Mouse (Mus musculus) 416B (cell line): ENCODE results near the gene Krt18.
"Not testable (repeated sequence)": the region's sequence is repeated elsewhere in the genome, so short reads cannot be mapped to it uniquely, and the experiment has no call there.

Experiments
- DNase-seq: peaks from one replicate; pipeline ENCODE4 v3.0.0; 2011; ENCODE audit warnings: low read depth

Gene Krt18

DNA sequence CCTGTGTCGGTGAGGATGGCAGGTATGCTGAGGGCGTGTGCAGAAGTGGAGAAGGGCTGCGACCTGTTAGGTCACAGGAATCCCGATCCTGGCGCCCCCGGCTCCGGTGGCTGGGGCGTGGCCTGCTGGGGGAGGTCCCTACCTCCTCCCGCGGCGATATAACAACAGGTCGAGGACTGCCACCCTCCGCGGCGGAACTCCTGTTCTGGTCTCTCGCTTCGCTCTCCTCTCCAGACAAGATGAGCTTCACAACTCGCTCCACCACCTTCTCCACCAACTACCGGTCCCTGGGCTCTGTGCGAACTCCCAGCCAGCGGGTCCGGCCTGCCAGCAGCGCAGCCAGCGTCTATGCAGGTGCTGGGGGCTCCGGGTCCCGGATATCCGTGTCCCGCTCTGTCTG, at the start of gene Krt18:
Gene Krt18, plus strand, starts transcription at position 141 of the 400 bp plus-strand sequence.
- DNase-seq: no peak

DNA sequence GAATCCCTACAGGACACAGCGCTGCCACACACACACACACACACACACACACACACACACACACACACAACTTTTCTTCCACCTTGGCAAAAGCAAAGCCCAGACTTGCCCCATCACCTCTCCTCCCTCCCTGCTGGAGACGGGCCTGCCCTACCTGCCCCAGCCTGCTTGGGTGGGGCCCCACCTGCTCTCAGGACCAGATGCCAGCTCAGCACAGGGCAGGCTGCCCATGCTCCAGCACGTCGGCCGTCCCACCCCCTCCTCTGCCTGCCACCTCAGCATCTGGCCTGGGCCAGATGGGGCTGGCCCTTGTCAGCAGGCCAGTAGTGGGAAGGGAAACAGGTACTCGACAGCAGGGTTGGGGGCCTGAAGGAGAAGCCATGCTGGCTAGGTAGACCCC, 47.1 kb upstream of the Krt18 start:
- DNase-seq: no peak

DNA sequence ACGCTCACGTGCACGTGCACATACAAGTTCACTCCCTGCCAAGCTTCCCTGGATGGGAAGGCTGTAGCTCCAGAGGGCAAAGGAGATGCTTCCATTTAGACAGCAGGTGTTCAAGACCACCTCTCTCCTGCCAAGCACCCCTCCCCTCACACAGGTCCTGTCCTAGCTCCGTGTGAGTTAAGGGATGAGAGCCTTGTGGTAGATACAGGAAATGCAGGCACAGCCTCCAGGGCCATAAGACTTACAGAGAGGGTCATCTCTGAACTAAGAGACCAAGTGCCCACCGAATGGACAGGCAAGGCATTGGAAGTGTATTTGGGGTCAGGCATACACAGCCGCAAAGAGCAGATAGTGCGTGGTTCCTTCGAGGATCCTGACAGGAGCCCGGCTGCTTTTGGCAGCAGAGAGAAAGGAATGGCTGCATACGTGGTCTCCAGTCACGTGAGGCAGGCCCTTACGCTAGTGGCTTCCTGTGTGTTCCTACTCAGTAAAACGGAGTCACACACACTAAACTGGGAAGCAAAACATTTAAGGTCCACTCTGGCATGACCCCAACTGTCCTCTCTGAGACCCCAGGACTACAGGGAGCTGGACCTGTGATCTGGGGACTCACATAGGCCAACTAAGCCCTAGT, 44.5 kb upstream of the Krt18 start:
- peak; percentile 58 for DNase-seq

DNA sequence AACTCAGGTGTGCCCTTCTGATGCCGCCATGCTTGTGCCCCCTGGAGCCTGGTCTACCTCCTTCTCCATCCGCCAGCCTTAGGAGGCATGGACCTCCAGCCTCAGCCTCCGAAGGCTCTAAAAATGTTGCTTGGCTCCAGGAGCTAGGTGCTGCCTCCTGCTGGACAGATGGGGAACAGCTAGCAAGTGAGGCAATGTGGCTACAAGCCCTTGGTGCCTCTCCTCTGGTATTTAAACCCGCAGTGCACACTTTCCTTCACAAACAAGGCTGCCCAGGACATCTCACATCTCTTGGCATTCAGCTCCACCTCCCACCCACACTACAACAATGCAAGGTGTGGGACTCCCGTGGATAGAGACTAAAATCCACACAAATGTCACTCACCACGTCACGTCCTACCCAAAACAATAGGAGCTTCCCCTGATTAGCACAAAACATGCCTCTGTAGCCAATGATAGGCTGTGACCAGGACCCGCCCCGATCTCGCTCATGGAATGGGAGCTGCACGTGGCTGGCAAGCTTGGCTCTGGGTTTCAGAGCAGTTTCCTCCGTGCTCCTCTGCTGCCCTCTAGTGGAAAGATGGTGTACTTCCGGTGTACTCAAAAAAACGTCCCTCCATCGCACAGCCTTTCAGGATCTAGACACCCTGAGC, 43.9 kb upstream of the Krt18 start:
- peak; percentile 99 for DNase-seq

DNA sequence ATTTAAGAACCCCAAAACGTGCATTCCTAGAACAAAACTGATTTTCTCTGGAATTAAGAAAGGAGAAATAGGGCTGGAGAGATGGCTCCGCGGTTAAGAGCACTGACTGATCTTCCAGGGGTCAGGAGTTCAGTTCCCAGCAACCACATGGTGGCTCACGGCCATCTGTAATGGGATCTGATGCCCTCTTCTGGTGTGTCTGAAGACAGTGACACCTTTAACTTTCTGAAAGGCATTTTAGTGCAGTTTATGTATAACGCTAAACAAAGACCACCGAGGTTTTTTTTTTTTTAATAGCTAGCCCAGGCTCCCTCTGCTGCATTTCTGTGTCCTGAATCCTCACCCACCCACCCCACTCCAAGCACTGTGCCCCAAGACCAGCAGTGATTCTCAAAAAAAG, 43.2 kb upstream of the Krt18 start:
- DNase-seq: no peak

DNA sequence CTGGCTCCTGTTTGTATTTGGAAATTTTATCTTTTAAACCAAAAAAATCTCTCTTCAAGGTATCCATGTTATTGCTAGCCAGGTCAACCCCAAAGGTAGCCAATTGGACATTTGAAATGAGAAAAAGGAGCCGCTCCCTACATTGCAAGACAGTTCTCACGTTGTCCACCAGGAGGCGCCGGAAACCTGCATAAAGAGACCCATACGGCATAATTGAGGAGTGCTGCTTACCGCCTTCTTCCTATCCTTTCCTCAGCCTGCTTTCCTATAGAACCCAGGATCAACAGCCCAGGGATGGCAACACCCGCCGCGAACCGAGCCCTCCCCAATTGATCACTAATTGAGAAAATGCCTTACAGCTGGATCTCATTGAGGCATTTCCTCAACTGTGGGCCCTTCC, 39.9 kb upstream of the Krt18 start:
- peak; percentile 80 for DNase-seq

DNA sequence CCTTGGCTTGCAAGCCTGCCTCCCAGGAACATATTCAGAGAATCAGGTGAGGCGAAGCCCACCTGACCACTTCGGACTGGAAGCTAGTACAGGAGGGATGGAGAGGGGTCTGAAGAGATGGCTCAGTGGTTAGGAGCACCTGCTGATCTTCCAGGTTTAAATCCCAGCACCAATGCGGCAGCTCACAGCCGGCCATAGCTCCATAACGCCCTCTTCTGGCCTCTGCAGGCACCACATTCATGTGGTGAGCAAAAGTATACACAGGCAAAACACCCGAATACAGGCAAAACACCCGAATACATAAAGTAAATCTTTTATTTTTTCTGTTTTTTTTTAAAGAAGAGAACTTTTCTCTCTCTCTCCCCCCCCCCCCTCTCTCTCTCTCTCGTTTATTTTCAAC, 39.3 kb upstream of the Krt18 start:
- DNase-seq: no peak

DNA sequence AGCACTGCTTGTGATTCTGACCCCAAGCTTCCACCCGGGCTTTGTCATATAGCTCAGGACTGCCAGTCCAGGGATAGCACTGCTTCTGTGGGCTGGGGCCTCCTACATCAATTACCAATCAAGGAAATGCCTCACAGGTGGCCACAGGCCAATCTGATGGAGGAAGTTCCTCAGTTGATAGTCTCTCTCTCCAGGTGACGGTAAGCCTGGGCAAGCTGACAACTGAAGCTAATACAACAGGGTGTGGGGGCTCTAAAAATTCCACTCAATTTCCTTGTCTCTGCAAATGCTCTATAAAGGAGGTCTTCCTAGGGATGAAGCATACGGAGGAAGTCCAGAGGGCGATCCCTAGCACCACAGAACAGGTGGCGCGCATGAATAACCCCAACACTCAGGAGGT, 37.0 kb upstream of the Krt18 start:
- no peak for DNase-seq

DNA sequence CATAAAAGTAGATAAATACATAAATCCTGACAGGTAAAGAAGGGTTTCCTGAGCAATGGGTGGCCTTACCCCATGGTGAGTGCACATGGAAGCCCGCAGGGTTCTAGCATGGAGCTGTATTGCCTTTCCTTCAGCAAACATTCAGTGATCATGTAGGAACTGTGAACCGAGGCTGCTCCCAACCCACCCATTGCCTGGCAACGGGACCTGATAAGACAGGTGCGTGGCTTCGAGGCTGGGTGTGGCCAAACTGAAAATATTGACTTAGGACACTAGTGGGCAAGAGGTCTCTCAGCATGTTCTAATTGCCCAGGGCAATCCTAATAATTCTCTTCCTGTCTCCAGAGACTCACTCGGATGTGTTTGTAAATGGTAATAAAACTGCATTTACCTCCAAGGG, 33.6 kb upstream of the Krt18 start:
- no peak for DNase-seq

DNA sequence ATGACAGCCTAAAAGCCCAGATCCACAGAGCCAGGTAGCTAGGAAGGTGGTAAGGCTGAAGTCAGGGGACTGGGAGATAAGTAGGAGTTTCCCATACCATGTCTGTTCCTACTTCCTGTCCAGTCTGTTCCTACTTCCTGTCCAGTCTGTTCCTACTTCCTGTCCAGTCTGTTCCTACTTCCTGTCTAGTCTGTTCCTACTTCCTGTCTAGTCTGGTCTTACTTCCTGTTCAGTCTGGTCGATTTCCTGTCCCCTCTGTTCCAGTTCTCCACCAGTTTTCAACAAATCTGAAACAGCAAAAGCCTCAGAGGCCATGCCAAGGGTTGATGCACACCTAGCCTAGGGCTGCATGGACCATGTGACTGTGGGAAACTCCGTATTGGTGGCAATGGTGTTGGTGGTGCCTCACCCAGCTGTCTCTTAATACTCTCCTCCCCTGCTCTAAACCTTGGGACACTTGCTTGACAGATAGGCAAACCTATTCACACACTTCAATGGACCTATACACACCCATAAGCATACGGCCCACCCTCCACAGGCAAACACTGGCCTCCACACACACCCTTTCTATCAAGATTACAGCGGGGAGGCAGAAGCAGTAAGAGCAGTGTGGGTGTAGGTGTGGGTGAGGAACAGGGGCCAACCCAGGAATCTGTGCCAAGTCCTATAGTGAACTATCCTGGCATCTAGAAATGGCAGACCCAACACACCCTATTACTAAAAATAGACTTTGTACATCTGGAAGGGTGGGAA, 32.3 kb upstream of the Krt18 start:
- no peak for DNase-seq

DNA sequence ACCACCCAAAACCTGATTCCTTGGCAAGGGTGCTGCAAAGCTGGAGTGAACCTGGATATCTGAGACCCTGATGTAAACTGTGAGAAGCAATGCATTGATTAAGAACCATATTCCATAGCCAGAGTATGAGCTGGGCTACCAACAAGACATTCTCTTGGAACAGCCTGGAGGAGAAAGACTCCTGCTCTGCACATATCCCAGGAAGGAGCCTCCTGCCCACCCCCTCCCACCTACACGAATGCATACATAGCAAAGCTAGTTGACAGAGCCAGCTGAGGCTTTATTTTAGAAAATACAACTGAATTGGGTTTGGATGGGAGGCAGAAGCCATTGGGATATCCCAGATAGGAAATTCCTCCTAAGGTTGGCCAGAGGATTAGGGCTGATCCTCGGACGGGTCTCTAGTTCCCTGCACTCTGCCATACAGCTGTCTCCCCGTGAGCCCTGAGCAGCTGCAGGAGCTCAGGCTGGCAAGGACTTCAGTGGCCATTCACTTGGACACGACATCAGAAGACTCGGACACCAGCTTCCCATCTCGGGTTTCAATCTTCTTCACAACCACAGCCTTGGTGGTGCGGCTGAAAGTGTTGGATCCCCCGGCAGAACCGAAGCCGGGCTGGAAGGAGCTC, 31.4 kb upstream of the Krt18 start:
- DNase-seq: not testable (repeated sequence)

DNA sequence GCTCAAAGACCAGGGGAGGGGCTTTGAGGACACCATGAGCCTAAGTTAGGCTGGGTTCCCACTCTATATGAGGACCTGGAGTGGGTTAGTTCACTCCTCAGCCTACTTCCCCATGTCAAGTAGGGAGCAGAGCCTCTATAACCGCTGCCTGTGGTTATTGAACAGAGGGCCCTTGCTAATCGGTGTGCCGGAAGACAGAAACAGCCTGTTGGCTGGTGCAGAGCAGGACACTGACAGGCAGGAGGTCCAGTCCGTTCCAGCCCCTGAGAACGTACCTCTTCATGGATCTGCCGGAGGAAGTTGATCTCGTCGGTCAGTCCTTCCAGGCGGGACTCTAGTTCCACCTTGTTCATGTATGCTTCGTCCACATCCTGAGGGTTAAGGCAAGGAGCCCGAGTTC, 28.8 kb upstream of the Krt18 start:
- no peak for DNase-seq

DNA sequence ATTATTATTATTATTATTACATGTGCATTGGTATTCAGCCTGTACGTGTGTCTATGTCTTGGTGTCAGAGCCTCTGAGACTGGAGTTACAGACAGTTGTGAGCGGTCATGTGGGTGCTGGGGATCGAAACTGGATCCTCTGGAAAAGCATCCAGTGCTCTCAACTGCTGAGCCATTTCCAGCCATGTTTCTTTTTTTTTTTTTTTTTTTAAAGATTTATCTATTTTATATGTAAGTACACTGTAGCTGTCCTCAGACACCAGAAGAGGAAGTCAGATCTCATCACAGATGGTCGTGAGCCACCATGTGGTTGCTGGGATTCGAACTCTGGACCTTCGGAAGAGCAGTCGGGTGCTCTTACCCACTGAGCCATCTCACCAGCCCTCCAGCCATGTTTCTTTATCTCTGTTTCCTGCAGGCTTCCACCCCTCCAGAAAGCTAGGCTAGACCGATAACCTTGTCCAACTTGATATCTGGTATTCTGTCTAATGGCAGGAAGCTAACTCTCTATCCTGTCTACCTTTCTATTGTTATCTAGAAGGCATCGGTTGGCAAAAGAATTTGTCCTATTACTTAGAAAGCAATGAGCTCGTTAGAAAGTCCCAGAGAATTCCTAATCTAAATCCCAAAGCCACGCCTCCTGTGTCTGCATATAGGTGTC, 28.2 kb upstream of the Krt18 start:
- no peak for DNase-seq

DNA sequence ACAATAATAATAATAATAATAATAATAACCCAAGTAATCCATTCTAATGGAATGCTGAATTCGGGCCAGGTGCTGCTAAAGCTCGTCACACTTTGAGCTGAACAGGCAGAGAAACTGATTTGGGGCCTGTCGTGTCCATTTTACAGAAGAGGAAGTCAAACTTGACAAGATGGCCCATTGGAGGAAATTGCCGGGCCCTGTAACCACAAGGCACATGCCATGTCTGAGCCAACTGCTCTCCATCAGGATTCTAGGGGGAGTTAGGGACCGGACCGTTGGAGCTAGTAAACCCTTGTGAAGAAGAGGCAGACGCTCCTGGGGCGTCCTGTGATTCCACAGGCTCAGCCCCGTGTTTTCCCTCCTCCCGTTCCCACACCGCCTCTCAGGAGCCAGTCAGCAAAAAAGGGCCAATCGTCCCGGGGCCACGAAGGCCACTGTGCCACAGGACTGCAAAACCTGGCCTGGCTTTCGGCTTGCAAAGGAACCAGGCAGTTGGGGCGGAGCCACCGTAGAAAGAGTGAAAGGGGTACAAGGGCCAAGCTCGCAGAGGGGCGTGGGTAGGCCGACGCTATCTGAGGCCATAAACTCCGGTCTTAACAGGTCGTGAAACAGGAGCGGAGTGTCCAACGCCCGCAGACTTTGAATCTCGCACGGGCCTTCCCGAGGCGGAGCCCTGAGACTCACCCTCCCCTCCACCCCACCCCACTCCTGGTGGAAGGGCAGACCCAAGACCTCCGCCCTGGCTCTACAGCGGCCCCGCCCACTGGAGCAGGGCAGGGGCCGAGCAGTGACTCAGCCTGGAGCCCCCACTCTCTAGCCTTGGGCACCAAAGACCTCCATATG, 25.1 kb upstream of the Krt18 start:
- DNase-seq: no peak

DNA sequence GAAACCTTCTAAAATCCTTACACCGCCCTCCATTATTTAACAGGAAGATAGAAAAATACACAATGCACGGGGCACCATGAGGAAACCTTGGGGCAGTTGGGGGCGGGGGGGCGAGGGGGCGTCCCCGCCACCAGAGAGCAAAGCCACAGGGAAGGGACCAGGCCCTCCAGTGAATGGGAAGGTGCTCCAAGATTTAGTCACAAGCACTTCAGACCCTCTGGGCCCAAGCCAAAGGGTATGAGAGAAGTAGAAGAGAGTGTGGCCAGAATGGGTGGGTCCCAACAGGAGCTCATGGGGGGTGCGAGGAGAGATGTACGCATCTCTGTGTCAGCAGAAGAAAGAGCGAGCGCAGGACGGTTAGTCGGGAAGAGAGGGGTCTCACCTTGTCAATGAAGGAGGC, 24.5 kb upstream of the Krt18 start:
- no peak for DNase-seq

DNA sequence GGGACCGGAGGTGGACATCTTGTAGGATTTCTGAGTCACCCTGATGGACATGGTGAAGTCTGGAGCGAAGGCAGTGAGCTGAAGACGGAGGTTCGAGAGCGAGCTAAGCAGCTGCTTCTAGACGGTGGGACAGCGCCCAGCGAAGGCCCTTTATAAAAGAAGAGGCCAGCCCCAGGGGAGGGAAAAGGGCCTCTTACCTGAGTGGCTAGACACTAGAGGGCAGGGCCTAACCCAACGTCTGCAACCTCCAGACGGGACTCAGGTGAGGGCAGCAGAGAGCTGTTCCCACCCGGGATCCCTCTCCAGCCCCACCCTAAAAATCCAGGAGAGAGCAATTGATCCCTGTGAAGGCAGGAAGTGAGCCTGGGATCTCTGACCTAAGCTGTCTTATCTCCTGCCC, 23.8 kb upstream of the Krt18 start, which contains the start of gene Krt8:
Gene Krt8, minus strand, starts transcription at position 294 of the 400 bp plus-strand sequence.
- DNase-seq: no peak

DNA sequence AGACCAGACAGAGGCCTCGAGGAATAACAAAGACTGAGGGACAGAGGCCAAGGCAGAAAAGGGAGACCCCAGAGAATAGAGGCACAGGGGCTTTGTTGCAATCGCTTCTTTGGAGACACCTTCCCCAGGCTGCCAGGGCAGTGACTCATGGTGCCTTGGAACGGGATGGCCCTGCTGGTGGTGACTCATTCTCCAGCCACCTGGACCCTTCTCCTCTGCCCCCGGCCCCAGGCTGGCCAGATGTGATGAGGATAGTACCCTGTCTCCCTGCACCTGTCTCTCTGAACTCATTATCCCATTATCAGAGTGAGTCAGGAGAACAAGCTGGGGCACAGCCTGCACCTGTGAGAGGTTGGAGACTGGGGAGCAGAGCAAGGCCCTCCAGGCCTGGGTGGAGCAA, 22.7 kb upstream of the Krt18 start:
- DNase-seq: no peak

DNA sequence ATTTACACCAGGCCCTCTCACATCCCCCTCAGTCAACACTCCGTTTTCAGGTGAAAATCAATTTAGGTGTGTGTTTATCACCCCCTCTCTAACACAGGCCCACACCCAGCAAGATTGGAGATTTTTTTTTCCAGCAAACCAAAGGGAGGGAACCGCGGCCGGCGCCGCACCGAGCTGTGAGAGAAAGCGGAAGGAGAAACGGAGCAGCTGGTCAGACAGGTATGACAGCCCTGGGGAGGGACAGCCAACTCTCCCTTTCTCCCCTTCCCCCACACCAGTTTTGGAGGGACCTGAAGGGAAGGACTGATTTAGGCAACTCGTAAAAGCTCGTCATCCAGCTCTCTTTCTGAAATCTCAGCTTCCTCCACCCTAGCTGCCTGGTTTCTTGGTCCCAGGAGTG, 21.7 kb upstream of the Krt18 start:
- DNase-seq: no peak

DNA sequence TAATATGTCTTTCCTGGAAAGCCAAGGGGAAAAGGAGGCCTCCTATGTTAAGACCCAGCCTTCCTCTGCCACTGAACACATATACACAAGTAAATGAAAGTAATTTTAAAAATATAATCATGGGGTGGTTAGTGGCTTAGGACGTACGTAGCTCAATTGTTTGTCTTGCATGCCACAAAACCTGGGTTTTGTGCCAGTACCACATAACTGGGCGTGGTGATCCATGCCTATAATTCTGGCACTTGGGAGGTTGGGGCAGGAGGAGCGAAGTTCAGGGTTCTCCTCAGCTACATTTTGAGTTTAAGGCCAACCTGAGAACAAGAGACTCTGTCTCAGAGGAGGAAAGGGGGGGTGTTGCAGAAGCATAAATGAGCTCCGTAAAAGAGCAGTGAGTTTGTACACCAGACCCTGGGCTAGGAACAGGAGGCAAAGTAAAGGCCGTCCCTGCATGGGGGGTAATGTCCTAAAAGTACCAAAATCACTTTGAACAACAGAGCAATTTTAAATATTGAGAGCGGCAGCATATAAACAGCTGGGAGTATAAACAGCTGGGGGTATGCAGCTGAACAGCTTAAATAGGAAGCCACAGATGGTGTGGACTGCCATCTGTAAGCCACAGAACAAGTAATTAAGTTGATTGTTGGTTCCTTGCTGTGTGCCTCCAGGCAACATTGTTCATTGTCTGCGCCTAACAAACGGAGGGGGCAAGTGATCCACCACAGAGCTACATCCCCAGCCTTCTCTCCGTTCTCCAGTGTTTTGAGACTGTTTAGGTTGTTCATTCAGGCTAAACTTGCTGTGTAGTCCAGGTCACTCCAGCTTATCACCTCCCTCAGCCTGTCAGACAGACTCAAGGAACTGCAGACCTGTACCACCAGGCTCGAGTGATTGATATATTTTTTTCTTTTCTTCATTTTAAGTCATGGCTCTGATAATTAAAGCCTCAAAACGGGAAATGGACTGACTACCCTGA, 20.6 kb upstream of the Krt18 start:
- no peak for DNase-seq

DNA sequence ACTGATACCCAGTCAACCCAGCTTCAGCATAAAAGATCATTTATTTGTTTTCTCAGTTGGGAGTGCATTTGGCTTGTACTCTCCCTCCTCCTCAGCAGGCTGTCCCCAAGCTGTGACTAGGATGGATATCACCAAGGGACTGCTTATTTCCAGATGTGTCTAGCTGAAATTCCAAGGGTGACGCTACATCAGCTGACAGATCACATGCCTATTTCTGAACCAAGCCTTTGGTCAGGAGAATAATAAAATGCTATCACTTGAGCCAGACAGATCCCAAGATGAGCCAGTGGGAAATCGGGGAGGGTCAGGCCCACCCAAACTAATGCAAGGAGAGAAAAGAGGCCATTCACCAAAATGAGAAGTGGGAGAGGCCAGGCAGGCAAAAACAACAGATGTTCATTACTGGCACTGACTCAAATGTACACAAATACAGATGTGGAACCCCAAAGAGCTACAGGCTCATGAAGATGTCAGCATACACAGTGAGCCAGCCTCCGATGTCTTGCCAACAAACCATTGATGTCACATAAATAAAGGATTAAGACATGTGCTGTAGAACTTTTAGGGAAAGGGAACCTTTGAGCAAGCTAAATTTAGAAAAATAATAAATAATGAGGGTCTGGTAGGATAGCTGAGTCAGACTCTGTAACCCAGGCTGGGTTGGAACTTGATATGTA, 17.3 kb upstream of the Krt18 start:
- DNase-seq: no peak
